Mouse (Mus musculus) myocyte (in vitro differentiated cells): ENCODE data around the gene Ctu2. TPM values are rescaled to one million over a fixed set of nuclear protein-coding genes. Genes with fewer than 3 reads are reported as not detected.

ENCODE experiments used
- H3K27me3 ChIP-seq: one replicate; pipeline ENCODE4 v1.6.1; 2011; ENCODE audit not compliant: control insufficient read depth, insufficient read depth, insufficient read length
- H3K36me3 ChIP-seq: one replicate; pipeline ENCODE4 v1.6.1; 2011; ENCODE audit not compliant: control insufficient read depth, insufficient read depth
- H3K4me2 ChIP-seq: one replicate; pipeline ENCODE4 v1.6.1; 2011; ENCODE audit warnings: low read depth, control low read depth
- H3K4me3 ChIP-seq: one replicate; pipeline ENCODE4 v1.5.1; 2011; ENCODE audit warnings: mild to moderate bottlenecking, control low read depth, moderate library complexity
- H3K79me2 ChIP-seq: one replicate; pipeline ENCODE4 v1.6.1; 2011; ENCODE audit not compliant: control insufficient read depth, insufficient read depth
- H3ac ChIP-seq: one replicate; pipeline ENCODE4 v1.6.1; 2011; ENCODE audit not compliant: control insufficient read depth, insufficient read length
- CEBPB ChIP-seq: IDR thresholded peaks from 2 replicates; pipeline ENCODE4 v1.6.1; 2011; ENCODE audit warnings: mild to moderate bottlenecking, moderate library complexity; ENCODE audit not compliant: poor library complexity, insufficient read depth, severe bottlenecking
- E2F4 ChIP-seq: IDR thresholded peaks from one replicate; pipeline ENCODE4 v1.6.1; 2011; ENCODE audit warnings: mild to moderate bottlenecking, control low read depth, moderate library complexity; ENCODE audit not compliant: insufficient read depth
- MAX ChIP-seq: IDR thresholded peaks from one replicate; pipeline ENCODE4 v1.6.1; 2011; ENCODE audit warnings: low read depth, mild to moderate bottlenecking, control low read depth
- MYOD1 ChIP-seq, 3 experiments: IDR thresholded peaks; one replicate each; pipeline ENCODE4 v1.6.1; 2011; ENCODE audit warnings: control low read depth in 2 of 3, low read depth in 2 of 3, mild to moderate bottlenecking in 2 of 3, moderate library complexity in 1 of 3; ENCODE audit not compliant: insufficient read length in 2 of 3, control insufficient read depth in 1 of 3
- MYOG ChIP-seq, 3 experiments: IDR thresholded peaks; one replicate each; pipeline ENCODE4 v1.6.1; 2011; ENCODE audit warnings: control low read depth in 2 of 3, low read depth in 2 of 3, mild to moderate bottlenecking in 2 of 3; ENCODE audit not compliant: insufficient read length in 2 of 3, control insufficient read depth in 1 of 3, insufficient read depth in 1 of 3
- POLR2A ChIP-seq: IDR thresholded peaks from one replicate; pipeline ENCODE4 v1.6.1; 2011; ENCODE audit warnings: low read depth, mild to moderate bottlenecking, control low read depth, moderate library complexity; ENCODE audit not compliant: insufficient read length
- POLR2AphosphoS2 ChIP-seq: IDR thresholded peaks from one replicate; pipeline ENCODE4 v1.6.1; 2011; ENCODE audit warnings: low read depth, control low read depth; ENCODE audit not compliant: insufficient read length
- REST ChIP-seq: IDR thresholded peaks from one replicate; pipeline ENCODE4 v1.6.1; 2011; ENCODE audit warnings: mild to moderate bottlenecking, control low read depth, moderate library complexity; ENCODE audit not compliant: insufficient read depth, insufficient read length
- SRF ChIP-seq: IDR thresholded peaks from one replicate; pipeline ENCODE4 v1.6.1; 2011; ENCODE audit warnings: low read depth; ENCODE audit not compliant: control insufficient read depth, insufficient read length
- TCF12 ChIP-seq: IDR thresholded peaks from one replicate; pipeline ENCODE4 v1.6.1; 2011; ENCODE audit warnings: mild to moderate bottlenecking, control low read depth; ENCODE audit not compliant: poor library complexity, insufficient read depth, severe bottlenecking
- TCF3 ChIP-seq: IDR thresholded peaks from one replicate; pipeline ENCODE4 v1.6.1; 2011; ENCODE audit warnings: low read depth, control low read depth; ENCODE audit not compliant: insufficient read length
- USF1 ChIP-seq: IDR thresholded peaks from one replicate; pipeline ENCODE4 v1.6.1; 2011; ENCODE audit warnings: low read depth, mild to moderate bottlenecking, control low read depth, moderate library complexity
- polyA plus RNA-seq: library from polyadenylated mRNA; unstranded; fragments of >200 nt; fragmentation: generic; extraction: Trizol; gene quantifications from one replicate; pipeline ENCODE4 v1.2.1, GENCODE M21; 2012; ENCODE audit warnings: missing spikeins

Gene Ctu2
- polyA plus RNA-seq, 1 experiment: 31.5 TPM

DNA sequence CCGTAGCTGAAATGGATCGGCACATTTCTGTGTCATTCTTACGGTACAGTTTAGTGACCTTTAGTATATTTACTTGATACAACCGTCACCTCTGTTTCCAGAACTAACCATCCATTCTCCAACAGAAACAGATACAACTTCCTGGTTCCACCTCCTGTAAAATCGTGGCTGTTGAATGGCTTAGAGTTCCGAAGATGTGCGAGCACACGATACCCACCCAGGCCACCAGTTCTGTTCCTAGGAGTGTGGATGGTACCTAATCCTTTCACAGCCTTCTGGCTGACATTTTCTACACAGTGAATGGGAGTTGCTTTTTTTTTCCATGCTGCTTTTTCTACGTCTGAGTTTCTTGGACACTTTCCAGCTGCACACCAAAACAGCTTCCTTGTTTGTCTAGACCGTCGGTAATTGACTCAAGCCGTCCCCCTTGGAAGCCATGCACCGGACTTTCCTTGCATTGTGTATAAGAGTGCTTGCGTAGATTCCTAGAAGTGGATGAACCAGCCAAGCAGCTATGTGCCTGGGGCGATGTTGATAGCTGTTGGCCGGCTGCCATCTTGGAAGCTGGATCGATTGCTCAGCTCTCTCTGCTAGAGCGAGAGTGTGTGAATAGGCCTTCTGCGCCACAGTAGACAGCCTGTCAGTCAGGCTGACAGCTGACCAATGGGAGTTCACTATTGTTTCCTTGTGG is 31.7 kb upstream of the Ctu2 start:
- H3K79me2 ChIP-seq: peaks cover 16% of the 10 kb centered on the region
- H3K4me3 ChIP-seq: peak overlapping the region; percentile 65
- TF ChIP-seq USF1: no peak
- TF ChIP-seq POLR2A: peak; percentile 29
- no peak for TF ChIP-seq CEBPB
- no peak for TF ChIP-seq MAX
- TF ChIP-seq E2F4: no peak
- no peak for TF ChIP-seq TCF3
- H3K4me2 ChIP-seq: peak overlapping the region; percentile 84
- no peaks in the 10 kb centered on the region for H3K27me3 ChIP-seq
- no peaks in the 10 kb centered on the region for H3K36me3 ChIP-seq
- peak overlapping the region; percentile 13 for H3ac ChIP-seq

DNA sequence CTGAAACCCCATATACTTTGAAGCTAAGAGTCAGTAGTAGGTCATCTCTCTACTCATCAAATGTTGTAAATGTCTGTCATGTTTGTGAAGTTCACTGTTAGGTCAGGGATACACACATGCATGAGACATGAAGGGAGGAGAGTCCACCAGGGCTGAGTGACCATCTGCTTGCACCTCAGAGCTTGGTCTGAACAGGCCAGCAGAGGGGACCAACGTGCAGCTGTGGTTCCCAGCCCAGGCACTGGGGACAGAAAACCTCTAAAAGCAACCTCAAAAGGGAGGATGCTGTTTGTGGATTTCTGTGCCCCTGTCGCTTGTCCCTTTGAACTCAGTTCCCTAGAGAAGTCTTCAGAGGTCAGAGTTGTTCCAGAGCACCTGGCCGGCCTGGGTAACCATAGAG is 30.7 kb upstream of the Ctu2 start:
- Histone ChIP-seq H3K79me2 (peaks cover 16% of the 10 kb centered on the region), H3ac (no peak overlapping the region), H3K4me3 (no peak overlapping the region), H3K36me3 (no peaks in the 10 kb centered on the region), H3K4me2 (peak overlapping the region; percentile 84), H3K27me3 (no peaks in the 10 kb centered on the region)
- TF ChIP-seq SRF (no peak), MYOD1 (IDR thresholded peaks at IDR 0.05; ENCODE audit: control insufficient read depth in 1 of 3, insufficient read length in 2 of 3, low read depth in 2 of 3) (peak in 1 of 3 experiments; percentile 18), MAX (no peak), MYOG (IDR thresholded peaks at IDR 0.05; ENCODE audit: control insufficient read depth in 1 of 3, insufficient read depth in 1 of 3, insufficient read length in 2 of 3, low read depth in 2 of 3) (peak in 1 of 3 experiments; percentile 40), POLR2A (no peak), USF1 (no peak), TCF12 (no peak)

DNA sequence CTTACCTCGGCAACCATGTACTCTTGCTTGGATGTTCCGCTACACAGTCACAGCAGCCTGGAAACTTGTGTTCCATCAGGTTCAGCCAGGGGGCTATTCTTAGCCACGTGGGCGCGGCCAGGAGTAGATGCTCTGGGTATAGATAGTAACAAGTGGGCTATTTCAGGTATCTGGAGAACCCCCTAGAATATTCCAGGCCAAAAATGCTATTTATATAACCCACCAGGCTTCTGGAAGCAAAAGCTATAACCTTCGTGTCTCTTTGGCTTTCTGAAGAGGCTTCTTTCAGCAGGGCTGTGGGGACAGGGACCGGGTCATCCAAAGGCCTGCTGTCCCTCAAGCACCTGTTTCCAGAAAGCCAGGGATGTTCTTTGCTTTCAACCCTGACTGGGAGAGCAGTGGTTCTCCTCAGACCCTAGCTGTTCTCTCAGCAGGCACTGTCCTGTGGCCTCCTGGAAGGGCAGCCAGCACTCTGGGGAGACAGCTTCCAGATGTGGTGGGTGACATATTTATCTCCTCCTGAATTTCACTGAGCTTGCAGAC is 24.7 kb upstream of the Ctu2 start:
- no peaks in the 10 kb centered on the region for H3K79me2 ChIP-seq
- no peak overlapping the region for H3K4me2 ChIP-seq
- peaks cover 5% of the 10 kb centered on the region for H3K27me3 ChIP-seq
- no peak overlapping the region for H3ac ChIP-seq
- H3K4me3 ChIP-seq: no peak overlapping the region
- TF ChIP-seq MYOD1 (IDR thresholded peaks at IDR 0.05; ENCODE audit: control insufficient read depth in 1 of 3, insufficient read length in 2 of 3, low read depth in 2 of 3): peak in 2 of 3 experiments; percentile 30 to 47
- peak in 2 of 3 experiments; percentile 49 to 52 for TF ChIP-seq MYOG (IDR thresholded peaks at IDR 0.05; ENCODE audit: control insufficient read depth in 1 of 3, insufficient read depth in 1 of 3, insufficient read length in 2 of 3, low read depth in 2 of 3)
- no peak for TF ChIP-seq TCF12
- no peaks in the 10 kb centered on the region for H3K36me3 ChIP-seq

DNA sequence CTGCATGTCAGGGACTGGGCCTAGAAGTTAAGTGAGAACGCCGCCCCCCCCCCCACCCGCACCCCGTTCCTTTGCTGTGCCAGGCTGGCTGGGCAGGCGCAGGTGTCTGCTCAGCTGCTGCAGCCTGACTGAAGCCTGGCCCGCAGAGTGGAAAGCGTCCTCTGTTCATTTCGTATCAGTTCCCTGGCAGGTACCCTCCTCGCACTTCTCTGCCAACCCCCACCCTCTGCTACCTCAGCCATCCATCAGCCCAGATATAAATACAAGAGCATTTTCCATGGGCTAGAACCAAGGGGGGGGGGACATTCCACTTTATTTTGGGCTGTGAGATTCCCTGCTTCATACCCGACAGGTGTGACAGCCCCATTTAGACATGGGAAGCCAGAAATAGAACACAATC is 23.8 kb upstream of the Ctu2 start:
- TF ChIP-seq E2F4: no peak
- TF ChIP-seq MYOG (IDR thresholded peaks at IDR 0.05; ENCODE audit: control insufficient read depth in 1 of 3, insufficient read depth in 1 of 3, insufficient read length in 2 of 3, low read depth in 2 of 3): peak in 2 of 3 experiments; percentile 32 to 56
- peak in 1 of 3 experiments; percentile 58 for TF ChIP-seq MYOD1 (IDR thresholded peaks at IDR 0.05; ENCODE audit: control insufficient read depth in 1 of 3, insufficient read length in 2 of 3, low read depth in 2 of 3)
- TF ChIP-seq MAX: no peak
- no peak for TF ChIP-seq TCF12
- peak overlapping the region; percentile 12 for H3K4me2 ChIP-seq

DNA sequence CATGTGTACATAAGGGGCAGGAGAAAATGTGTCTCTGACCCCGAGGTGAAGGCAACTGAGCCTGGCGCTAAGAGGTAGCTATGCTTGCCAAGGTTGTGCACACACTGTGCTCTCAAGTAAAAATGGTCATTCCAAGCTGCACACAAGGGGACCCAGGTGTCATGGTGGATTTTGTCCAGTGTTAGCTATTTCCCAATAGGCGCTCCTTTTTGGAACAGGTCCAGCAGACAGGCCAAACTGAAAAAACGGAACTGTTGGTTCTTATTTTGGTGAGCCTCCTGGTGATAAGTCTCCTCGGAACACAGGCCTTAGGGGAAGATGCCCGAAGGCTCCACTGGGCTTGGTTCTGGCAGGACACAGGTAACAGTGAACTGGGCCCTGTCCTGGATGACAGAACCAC is 21.5 kb upstream of the Ctu2 start:
- H3K27me3 ChIP-seq: peaks cover 5% of the 10 kb centered on the region
- H3K36me3 ChIP-seq: no peaks in the 10 kb centered on the region
- H3K4me3 ChIP-seq: no peak overlapping the region
- no peaks in the 10 kb centered on the region for H3K79me2 ChIP-seq
- TF ChIP-seq POLR2A: no peak
- no peak for TF ChIP-seq TCF12
- TF ChIP-seq REST: no peak
- no peak for TF ChIP-seq POLR2AphosphoS2
- no peak for TF ChIP-seq E2F4
- TF ChIP-seq MYOD1 (IDR thresholded peaks at IDR 0.05; ENCODE audit: control insufficient read depth in 1 of 3, insufficient read length in 2 of 3, low read depth in 2 of 3): no peak
- no peak for TF ChIP-seq CEBPB
- TF ChIP-seq TCF3: no peak
- TF ChIP-seq MYOG (IDR thresholded peaks at IDR 0.05; ENCODE audit: control insufficient read depth in 1 of 3, insufficient read depth in 1 of 3, insufficient read length in 2 of 3, low read depth in 2 of 3): no peak
- TF ChIP-seq USF1: no peak
- no peak for TF ChIP-seq MAX
- TF ChIP-seq SRF: no peak
- H3ac ChIP-seq: no peak overlapping the region
- H3K4me2 ChIP-seq: no peak overlapping the region

More for the DNA sequence above, 23.8 kb upstream of the Ctu2 start:
- no peaks in the 10 kb centered on the region for H3K79me2 ChIP-seq
- H3K4me3 ChIP-seq: no peak overlapping the region
- no peaks in the 10 kb centered on the region for H3K36me3 ChIP-seq
- H3K27me3 ChIP-seq: peaks cover 5% of the 10 kb centered on the region
- H3ac ChIP-seq: no peak overlapping the region
